Mouse (Mus musculus) urinary bladder, postnatal 4 days (tissue): Measurements from ENCODE around the gene Cd70.
A peak's percentile ranks its signal among the peaks of the same experiment; 100 is the strongest.

ENCODE experiments used
- DNase-seq, 2 experiments: peaks; one replicate each; pipeline ENCODE4 v3.0.0; 2021 to 2022; ENCODE audit warnings: low spot score in 2 of 2

The Cd70 gene

DNA sequence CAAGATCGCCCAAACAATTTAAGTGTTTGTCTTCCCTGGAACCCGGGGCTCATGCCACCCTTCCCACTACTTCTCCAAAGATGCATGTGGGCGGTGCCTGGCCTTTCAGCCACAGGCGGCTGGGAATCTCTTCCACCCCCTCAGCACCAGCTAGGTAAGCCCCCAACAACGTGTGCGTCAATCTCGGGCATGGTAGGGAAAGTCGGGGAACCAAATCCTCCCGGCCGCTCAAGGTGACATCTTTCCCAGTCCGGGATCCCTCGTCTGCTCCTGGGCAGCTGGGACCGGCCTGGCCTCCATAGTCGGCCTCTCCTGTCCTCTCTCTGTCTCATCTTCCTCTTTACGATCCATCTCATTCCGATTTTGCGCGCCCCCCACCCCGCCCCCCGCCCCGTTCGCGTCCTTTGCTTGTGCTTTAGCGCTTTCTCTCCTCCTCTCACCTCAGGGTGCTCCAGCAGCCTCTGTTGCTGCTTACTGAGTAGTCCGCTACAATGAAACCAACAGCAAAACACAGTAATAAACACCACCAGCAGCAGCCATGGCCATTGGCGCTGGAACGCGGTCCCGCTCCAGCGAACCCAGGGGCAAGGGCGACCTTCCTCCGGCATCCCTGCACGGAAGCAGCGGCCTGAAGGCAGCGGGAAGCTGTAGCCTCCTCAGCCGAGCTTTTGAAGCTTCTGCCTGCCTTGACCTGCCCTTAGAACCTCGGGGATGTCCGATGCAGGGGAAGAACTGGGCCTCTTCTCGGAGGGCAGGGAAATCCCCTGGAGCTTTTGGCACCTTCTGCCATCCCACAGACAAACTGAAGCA lies at the start of gene Cd70:
Gene Cd70, minus strand, starts transcription at position 784 of the 810 bp plus-strand sequence.
- no peak for DNase-seq

DNA sequence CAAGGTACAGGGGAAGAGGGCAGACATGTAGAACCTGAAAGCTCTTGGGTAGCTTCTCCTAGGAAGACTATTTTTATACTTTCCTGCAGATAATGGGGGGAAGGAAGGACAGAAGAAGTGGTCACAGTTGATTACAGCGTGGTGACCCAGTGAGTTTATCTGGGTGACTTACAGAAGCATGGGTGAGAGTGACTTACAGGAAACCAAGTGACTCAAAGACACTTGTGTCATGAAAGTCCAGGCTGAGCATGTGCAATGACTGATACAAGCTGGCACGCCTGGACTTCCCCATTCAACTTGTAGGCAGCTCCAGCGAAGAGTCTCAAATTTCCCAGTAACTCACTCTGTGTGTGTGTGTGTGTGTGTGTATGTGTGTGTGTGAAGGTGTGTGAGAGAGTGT lies 48.7 kb upstream of the Cd70 start:
- DNase-seq: no peak

DNA sequence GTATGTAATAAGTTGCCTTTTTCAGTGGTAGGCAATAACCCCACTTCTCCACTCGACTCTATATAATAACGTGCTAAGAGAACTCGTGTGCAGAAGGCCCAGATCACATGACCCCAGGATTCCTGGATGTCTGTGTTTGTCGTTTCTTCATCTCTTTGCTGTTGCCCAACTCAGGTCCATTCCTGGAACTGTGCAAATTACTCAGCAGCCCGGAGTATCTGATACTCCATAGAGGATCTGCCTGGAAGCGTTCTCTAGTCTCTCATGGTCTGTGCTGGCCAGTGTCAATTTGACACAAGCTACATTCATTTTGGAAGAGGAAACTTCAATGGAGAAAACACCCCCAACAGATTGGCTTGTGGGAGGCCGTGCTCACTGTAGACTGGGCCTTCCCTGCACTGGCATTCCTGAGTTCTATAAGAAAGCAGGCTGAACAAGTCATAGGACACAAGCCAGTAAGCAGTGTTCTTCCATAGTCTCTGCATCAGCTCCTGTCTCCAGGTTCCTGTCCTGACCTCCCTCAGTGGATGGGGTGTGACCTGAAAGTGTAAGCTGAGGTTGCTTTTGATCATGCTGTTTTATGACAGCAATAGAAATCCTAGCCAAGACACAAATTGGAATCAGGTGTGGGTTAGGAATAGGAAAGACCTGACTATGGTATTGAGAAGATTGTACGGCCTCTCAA lies 45.9 kb upstream of the Cd70 start:
- no peak for DNase-seq

- no peak for DNase-seq
Measured at GRCm38 (mm10) chr17:57194771-57195170, 45.2 kb upstream of the Cd70 start.

GRCm38 (mm10) chr17:57194041-57194507 lies 44.5 kb upstream of the Cd70 start, which contains the start of gene Tnfsf14:
Gene Tnfsf14, minus strand, starts transcription at chr17:57194177.
- DNase-seq: no peak

GRCm38 (mm10) chr17:57188510-57189192 lies 39.1 kb upstream of the Cd70 start:
- DNase-seq: no peak

DNA sequence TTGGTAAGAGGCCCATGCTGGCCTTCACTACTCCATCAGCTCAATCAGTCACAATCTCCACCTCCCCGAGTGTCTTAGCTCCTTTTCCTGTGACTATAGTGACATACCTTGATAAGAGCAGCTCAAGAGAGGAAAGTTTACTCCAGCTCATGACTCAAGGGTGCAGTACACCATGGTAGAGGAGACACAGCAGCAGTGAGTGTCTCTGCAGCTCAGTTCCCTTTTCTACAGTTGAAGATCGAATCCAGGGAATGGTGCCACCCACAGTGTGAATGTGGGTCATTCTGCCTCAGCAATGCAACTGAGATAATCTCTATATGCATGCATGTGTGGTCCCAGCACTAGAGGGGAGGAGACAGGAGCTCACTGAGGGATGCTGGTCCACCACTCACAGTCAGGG lies 36.1 kb upstream of the Cd70 start:
- no peak for DNase-seq

DNA sequence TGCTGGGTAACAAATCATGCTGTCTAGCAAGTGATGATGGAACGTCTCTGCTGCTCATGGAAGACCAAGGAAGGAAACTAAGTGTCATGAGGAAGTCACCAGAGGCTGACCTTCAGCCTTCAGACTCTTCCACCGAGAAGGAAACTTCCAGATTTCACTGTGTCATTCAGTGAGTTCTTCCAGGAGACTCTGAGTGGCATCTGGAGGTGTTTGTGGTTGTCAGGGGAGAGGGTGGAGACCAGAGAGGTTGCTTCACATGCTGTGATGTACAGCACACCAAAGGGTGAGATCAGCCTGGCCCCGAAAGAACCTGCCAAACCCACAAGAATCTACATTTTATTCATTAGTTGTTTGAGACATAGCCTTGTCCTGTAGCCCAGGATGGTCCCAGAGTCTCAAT lies 33.3 kb upstream of the Cd70 start:
- DNase-seq: no peak

- DNase-seq: no peak
Measured at GRCm38 (mm10) chr17:57180363-57180762, 30.8 kb upstream of the Cd70 start.

- no peak for DNase-seq
Measured at GRCm38 (mm10) chr17:57173351-57173750, 23.8 kb upstream of the Cd70 start.

DNA sequence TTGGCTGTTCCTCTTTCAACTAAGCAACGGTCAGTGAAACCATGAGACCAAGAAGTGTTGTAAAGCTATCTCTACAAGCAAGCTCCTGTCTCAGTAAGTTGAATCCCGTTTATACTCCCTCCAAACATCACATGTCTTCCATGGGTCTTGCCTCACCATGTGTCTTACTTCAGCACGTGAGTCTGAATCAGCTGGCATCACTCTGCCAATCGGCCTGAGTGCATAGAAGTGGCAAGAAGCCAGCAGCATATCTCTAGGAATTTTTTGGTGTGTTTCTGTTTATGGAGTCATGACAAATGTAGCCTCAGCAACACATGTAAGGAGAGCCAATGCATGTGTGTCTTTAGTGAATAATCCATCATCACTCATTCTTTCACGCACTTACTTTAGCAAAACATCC lies 22.8 kb upstream of the Cd70 start:
- DNase-seq: no peak

DNA sequence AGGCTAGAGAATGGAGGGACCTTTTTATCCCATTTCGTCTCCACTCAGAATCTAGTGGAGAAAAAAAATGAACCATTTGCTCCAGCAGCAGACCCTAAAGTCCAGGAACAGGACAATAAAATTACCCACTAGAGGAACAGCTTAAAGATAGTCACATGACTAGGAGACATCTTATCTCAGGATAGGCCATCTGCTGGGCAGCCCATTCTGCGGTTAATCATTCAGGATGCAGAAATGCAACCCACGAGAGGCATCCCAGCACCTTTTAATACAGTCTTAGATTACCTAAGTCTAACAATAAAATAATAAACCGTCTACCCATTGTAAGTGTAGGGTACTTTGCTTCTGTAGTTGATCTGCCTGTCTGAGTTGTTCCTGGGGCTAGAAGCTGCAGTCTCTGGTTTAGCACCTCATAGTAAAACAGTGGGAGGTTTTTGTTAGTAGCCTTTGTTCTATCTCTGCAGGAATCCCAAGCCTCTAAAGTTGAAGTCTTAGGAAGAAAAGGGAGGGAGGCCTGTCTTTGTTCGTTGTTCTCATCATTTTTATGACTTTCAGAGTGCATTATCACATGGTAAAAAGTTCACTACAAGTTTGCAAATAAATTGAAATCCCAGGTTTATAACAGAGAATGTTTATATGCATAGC lies 21.2 kb upstream of the Cd70 start:
- no peak for DNase-seq

DNA sequence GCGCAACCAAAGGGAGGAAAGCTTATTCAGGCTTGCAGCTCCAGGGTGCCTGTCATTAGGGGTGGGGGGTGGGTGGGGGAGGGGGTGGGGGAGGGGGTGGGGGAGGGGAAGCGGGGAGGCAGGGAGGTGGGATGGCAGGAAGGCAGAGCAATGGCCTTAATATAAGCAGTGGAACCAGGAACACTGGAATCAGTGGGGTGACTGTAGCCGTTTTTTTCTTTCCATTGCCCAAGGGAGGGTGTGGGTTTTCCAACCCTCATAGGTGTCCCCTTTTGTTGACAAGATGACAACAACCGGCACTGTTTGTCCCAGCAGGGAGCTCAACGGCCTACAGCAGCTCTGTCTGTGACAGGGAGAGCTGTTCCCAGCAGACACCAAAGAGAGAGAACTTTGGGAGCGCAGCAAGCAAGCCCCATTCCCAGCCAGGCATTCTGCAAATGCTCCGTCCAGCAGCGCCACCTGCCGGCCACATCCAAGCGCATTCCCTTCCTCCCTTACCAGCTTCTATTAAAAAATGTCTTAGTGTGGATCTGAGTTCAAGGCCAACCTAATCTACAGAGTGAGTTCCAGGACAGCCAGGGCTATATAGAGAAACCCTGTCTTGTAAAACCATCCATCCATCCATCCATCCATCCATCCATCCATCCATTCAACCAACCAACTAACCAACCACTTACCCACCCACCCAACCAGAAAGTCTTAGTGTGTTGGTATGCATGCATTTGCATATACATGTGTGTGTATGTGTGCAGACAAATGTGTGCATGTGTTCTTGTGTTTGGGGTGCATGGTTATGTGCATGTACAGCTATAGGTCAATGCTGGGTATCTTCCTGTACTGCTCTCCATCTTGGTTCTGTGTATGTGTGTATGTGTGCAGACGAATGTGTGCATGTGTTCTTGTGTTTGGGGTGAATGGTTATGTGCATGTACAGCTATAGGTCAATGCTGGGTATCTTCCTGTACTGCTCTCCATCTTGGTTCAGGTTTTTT lies 17.5 kb upstream of the Cd70 start:
- DNase-seq: peak; percentile 71 to 93

GRCm38 (mm10) chr17:57153787-57154186 lies 4.2 kb upstream of the Cd70 start:
- DNase-seq: no peak

- DNase-seq: no peak
Measured at GRCm38 (mm10) chr17:57153006-57153405, 3.4 kb upstream of the Cd70 start.

DNA sequence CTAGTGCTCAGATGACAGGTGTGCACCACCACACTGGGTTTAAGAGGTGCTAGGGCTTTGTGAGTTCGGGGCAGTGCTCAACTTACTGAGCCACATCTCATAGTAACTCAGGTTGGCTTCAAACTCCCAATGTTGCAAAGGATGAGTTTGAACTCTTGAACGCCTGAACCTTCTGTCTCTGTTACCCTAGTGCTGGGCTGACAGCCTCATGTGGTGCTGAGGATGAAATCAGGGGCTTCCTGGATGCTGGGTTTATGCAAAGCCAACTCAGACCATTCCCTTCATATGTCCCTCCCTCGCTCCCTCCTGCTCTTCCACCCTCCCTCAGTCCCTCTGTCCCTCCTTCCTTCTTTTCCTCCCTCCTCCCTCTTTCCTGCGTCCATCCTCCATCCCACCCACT lies 1.2 kb downstream of the Cd70 start:
- no peak for DNase-seq

DNA sequence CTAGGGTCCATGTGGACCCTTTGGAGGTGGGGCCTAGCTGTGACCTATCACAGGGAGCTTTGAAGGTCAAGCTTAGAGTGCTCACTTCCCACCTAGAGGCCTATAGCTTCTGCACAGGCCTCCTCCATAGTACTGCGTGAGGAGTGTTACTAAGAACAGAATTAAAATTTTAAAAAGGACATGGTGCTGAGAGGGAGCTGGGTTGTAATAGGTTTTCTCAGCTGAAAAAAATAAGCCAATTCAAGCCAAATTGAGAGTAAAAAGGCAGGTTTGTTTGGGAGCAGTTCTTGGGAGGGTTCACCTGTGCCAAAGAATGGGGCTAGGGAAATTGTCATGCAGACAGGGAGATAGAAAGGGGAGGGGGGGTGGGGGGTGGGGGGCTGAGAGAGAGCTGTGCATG lies 4.5 kb downstream of the Cd70 start:
- DNase-seq: no peak

DNA sequence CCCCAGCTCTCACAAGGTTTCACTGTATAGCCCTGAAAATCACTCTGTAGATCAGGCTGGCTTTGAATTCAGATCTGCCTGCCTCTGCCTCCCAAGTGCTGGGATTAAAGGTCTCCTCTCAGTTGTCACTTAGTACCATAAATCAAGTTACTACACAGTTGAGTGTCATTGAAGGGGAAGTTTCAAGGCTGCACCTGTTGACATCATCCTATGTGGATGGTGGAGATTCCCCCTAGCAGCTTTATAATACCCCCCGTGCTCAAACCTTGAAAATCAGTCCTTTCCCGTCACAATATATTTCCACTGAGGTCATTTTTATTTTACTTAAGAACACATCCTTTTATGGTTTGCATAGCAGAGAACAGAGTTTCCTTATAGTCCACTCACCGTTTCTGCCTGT lies 5.9 kb downstream of the Cd70 start:
- no peak for DNase-seq

GRCm38 (mm10) chr17:57139708-57140107 lies 9.9 kb downstream of the Cd70 start:
- DNase-seq: no peak

- no peak for DNase-seq
Measured at GRCm38 (mm10) chr17:57138676-57139075, 10.9 kb downstream of the Cd70 start.

- DNase-seq: no peak
Measured at GRCm38 (mm10) chr17:57135635-57136034, 13.9 kb downstream of the Cd70 start.
